Mouse (Mus musculus) cerebellum, adult 8-10 months (tissue): ENCODE data around the gene 1700020L24Rik.

Experiments
- DNase-seq: peaks from one replicate; pipeline ENCODE4 v3.0.0; 2022

The 1700020L24Rik gene

DNA sequence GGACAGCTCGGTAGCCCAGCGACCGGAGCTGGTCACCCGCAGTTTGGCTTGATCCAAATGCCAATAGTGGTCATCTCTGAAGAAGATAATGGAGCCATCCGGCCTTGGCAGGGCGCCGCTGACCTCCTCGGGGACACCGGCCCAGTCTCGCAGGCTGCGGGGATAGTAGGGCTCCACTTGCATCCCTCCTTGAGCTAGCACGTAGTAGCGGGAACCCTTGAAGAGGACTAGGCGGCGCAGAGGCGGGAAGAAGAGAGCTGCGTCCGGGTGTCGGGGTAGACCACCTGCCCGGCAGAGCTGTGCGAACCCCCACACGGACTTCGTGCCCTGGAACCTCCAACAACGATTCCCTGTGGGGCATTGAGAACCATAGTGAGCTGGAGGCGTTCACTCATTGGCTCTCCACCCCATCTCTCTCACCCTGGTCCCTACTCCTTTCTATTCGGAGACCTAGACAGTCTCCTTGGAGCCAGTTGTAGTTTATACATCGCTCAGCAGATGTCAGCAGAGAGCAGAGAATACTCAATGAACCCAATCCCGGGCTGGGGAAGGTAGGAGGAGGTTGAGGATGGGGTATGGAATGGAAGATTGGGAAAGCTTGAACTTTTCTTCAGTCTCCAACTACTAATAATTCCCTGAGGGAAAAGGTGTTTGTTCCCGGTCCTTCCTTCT is 5.3 kb downstream of the 1700020L24Rik start:
- DNase-seq: peak; percentile 85

- no peak for DNase-seq
These were observed 6.3 kb downstream of the 1700020L24Rik start for GRCm38 (mm10) chr11:83443824-83444223.

DNA sequence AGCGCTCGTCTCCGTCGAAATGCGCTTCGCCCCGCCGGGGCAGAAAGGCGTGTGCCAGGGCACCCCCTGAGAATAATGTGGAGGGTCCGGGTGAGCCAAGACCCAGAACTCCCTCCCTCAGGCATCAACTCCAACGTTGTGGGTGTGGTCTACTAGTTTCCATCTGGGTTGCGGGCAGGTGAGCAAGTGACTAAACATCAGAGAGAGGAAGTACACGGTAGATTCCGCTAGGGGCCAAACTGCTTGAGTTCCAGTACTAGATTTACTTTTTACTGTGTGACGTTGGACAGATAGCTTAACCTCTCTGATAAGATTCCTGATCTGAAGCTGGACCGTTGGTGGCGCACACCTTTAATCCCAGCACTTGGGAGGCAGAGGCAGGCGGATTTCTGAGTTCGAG is 7.5 kb downstream of the 1700020L24Rik start:
- DNase-seq: no peak

- DNase-seq: no peak
These were observed 10.1 kb downstream of the 1700020L24Rik start for GRCm38 (mm10) chr11:83447612-83448011.

DNA sequence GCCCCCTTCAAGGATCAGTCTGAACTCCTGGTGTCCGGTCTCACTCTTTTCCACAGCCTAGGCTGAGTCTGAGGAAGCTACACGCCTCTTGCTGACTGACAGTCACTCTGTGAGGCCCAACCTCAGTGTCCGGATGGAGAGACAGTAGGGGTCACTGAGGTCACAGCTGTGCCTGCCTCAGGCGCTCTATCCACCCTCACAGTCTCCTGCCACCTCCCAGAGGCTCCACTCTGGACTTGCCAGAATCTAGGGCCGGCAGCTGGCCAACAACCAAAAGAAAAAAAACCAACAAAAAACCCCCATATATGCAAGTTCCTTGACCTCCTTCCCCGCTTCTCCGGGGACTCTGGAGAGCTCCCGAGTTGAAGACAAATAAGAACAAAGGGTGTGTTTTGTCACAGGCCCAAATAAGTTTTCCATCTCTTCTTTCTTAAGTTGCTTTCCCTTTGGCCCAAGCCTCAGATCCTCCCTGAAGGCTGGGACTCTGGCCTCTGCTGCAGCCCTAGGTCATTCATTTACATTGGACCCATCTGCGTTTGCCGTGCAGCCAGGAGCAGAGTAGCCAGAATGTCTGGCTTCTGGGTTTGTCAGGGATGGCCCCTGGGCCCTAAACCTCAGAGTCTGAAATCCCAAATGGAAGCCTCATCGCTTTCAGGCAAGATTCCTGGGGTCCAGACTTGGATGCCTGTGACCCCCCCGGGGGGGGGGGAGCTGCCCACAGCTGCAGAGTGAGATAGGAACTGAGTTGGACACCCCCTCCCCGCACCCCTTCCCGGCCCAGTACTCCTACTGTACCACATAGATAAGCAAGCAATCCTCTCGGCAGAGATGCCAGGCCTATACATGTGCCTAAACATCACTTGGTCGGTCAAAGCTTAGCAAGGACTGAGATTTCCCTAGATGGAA is 10.8 kb downstream of the 1700020L24Rik start:
- no peak for DNase-seq

- DNase-seq: no peak
These were observed 11.4 kb downstream of the 1700020L24Rik start for GRCm38 (mm10) chr11:83448927-83449236.

DNA sequence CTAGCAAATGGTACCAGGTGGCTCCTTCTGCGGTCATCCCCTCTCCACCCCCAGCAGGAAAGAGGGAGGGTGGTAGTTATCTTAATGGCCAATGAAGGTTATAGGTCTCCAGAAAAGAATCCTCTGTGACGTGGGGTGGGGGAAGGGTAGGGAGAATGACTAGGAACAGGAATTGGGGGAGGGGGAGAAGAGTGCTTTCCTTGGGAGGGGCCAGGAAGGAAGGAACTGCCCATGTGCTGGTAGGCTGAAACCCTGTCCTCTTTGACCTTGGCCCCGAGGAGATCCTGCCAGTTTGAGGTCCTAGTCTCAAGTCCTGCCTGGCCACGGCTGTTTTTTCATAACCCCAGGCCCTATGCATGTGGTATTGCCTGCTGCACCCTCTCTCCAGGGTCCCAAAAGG is 11.8 kb downstream of the 1700020L24Rik start:
- no peak for DNase-seq

DNA sequence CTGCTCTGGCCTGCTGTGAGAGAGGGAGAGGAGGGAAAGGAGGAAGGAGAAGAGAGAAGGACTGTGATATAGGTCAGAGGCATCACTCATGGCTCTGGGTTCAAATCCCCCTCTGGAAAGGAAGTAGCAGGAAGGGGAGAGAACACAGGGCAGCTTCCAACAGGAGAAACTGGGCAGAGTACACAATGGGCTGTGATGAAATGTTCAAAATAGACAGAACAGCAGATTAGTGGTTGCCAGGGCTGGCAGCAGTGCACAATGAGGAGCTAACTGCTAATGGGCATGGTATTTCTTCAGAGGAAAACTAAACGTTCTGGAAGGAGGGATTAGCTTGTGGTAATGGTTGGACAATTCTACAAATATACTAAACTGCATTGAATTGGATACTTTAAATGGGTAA is 13.1 kb downstream of the 1700020L24Rik start:
- DNase-seq: no peak

DNA sequence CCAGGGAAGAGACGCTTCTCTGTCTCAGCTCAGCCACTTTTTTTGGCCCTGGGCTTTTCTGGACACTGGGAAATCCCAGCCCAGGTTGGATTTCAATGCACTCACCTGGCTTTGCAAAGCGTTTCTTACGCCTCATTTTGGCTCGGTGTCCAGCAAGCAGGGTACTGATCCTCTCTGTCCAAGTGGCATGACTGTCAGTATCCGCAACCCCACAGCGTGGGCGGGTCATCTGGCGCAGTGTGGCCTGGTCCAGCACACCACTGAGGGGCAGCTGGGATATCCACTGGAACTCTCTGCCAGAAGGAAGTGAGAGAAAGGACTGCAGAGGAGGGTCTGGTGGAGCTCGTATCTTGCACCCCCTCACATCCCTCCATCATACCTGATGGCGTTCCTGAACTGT is 13.8 kb downstream of the 1700020L24Rik start:
- no peak for DNase-seq

DNA sequence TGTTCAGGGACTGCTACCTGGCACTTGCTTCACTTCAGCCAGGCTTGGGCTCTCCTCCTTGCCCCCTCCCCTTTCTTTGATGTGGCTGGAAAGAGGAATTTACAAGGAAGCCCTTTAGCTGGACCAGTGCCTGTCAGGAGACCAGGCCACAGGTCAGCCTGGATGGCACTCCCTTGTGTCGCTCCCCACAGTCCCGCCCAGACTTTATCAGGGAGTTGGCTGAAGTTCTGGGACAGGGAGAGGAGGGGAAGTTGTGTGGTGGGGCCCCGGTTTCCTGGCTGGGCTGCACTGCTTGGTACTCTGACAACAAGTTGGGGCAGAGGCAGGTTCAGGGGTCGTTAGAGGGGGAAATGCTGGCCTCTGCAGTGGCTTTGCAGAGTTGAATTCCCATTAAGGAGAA is 17.1 kb downstream of the 1700020L24Rik start:
- no peak for DNase-seq

DNA sequence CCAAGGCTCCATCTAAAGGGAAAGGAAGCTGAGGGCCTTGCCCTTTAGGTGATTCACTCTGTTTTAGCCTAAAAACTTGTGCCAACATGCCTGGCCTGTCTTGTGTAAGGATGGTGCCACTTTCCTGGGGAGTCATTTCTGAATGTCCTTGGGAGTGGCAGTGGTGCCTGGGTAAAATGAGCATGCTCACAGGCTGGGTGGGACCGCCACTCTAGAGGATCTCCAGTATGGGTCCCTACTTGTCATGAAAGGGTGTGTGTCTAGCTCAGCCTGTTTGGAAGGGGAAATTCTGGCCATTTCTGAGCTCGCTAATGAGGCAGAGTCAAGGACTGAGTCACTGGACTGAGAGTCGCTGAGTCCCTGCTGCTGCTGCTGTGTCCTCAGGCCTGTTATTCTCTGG is 18.1 kb downstream of the 1700020L24Rik start:
- DNase-seq: no peak

- no peak for DNase-seq
These were observed 19.8 kb downstream of the 1700020L24Rik start for GRCm38 (mm10) chr11:83457257-83457656.

DNA sequence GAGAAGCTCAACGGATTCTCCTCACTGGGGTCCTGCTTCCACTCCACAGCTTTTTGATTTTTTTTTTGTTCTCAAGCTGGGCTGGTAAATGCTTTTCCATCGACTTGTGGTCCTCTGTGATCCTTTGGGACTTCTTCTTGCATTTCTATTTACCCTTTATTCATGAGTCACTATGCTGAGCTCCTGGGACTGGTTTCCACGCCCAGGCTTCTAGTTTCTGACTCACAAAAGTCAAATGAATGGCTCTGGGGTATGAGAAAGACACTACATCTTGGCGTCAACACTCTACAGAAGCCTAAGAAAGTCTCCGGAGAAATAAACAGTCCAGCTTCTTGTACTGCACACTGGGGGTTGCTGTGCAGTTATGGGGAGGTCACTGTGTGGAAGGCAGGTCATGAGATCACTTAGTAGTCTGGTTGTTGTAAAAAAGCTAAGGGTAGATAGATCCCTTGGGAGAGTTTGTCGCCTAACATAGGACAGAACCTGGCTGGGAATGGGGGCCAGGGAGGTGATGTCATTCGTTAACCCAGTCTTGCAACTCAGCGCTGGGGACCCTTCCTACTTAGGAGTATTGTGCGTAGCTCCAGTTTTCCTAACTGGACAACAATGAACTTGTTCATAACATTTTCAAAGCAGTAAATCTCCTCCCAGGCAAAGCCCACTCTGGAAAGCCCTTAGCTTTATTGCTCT is 20.6 kb downstream of the 1700020L24Rik start:
- DNase-seq: no peak

- no peak for DNase-seq
These were observed 24.1 kb downstream of the 1700020L24Rik start for GRCm38 (mm10) chr11:83461462-83462027.

GRCm38 (mm10) chr11:83462711-83463244 is 25.3 kb downstream of the 1700020L24Rik start, which contains the start of gene Mmp28:
TSS of gene Mmp28 (minus strand) at chr11:83463071.
- DNase-seq: no peak

- peak; percentile 80 for DNase-seq
These were observed 28.5 kb downstream of the 1700020L24Rik start for GRCm38 (mm10) chr11:83465976-83466375.

DNA sequence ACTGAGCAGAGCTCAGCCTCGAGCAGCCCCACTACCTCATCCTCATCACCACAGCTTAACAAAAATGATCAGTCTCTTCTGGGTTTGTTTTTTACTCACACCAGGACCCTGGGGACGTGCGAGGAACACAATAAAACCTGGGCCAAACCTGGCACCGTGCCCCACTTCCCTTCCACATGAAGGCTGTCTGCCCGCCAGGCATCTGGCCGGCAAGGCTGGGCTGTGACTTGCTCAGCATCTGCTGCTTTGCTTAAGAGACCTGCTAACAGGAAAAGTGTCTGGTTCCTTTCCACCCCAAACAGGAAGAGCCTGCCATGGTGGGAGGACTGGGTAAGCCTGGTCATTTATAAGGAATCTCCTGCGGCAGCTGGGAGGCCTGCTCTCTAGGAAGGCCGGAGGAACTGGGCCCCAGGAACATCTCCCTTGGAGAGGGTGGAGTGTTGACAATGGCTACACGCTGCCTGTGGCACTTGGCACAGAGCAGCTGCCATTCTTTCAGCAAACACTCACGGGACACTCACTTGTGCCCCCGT is 29.7 kb downstream of the 1700020L24Rik start:
- no peak for DNase-seq

- no peak for DNase-seq
These were observed 31.3 kb downstream of the 1700020L24Rik start for GRCm38 (mm10) chr11:83468765-83469164.

DNA sequence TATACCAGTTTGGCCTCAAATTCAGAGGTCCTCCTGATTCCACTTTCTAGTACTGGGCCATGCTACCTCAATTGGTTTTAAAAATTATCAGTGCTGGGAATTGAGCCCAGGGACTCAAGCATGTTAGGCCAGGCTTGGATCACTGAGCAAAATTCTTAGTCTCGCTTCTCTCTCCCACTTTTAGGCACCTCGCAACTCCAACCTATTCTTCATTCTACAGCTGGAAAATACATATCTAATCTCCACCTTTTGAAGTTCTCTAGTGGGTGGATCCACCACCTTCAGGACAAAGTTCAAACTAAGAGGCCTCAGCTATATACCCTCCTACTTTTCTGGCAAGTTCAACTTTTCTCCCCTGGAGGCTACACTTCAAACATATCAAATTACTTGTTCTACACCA is 34.3 kb downstream of the 1700020L24Rik start:
- DNase-seq: no peak

DNA sequence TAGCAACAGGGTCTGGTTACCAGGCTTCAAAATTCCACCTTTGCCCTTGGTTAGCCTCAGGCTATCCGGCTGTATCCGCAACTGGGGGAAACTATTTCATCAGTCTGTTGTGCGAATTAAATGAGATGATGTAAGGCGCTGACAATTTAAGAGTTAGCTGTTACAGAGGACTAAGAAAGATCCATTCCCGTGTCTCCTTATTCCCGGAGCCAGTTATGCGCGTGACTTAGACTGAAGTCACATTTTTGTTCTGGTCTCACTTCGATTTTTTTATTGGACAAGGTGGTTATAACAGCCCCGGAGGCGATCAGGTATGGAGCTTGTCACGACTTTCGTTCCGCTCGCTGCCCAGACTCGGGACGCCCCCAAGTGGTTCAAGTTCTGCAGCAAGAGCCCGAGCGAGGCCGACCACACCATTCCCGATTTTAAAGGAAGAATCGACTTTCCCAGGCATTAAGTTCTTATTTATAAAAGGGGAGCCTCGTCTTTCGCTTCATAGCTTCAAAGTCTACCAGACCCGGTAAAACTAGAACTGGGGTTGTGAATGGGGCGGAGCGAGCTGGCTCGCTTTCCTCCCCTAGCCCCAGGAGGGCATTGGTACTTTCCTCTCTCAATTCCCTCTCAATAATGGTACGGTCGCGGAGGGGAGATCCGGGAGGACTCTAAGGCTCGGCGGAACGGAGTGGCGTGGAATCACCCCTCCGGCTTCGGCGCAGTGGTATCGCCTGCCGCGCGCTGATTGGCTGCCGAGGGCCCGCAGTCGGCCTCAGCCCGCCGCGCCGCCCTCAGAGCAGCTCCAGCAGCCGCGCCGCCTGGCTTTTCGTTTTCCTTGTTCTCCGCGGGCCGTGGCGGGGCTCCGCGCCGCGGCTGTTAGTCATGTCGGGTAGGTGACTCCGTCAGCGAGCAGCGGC is 35.1 kb downstream of the 1700020L24Rik start, which contains the start of gene Taf15:
Gene Taf15 (plus strand): TSS at position 763 of the 911 bp plus-strand sequence.
- peak; percentile 99 for DNase-seq

- peak; percentile 28 for DNase-seq
These were observed 35.9 kb downstream of the 1700020L24Rik start for GRCm38 (mm10) chr11:83473235-83474016.
